Mouse (Mus musculus) testis, adult 2 months (tissue): ENCODE data around the gene Nrxn2.

ENCODE experiments used
- CTCF ChIP-seq: fragments of 200-500 bp; IDR thresholded peaks from 2 replicates; pipeline ENCODE4 v1.5.1; 2012; ENCODE audit warnings: low read depth, mild to moderate bottlenecking, inconsistent platforms, low read length, moderate library complexity; ENCODE audit not compliant: control insufficient read depth, insufficient read depth, insufficient replicate concordance
- POLR2A ChIP-seq: fragments of 200-500 bp; IDR thresholded peaks from 2 replicates; pipeline ENCODE4 v1.6.1; 2012; ENCODE audit warnings: low read depth, mild to moderate bottlenecking, inconsistent platforms, low read length, moderate library complexity; ENCODE audit not compliant: control insufficient read depth

GRCm38 (mm10) chr19:6536696-6537095 lies 118.2 kb downstream of the Nrxn2 start:
- TF ChIP-seq CTCF (no peak), POLR2A (no peak)
